Mouse (Mus musculus): ENCODE measurements around the gene Taok3.

GRCm38 (mm10) chr5:117163790-117164189 is 43.9 kb downstream of the Taok3 start:
- no peak for TF ChIP-seq CTCF (IDR thresholded peaks at IDR 0.05)
- no peak for TF ChIP-seq POLR2A (IDR thresholded peaks at IDR 0.05; ENCODE audit: insufficient read depth, low read depth, low read length)
